Mouse (Mus musculus): ENCODE measurements around the gene Ptpn11. TPM values are rescaled to one million over a fixed set of nuclear protein-coding genes. Genes with fewer than 3 reads are reported as not detected.

Gene Ptpn11
- 17.2 TPM for polyA plus RNA-seq (2017; shearing (Covaris generic))

DNA sequence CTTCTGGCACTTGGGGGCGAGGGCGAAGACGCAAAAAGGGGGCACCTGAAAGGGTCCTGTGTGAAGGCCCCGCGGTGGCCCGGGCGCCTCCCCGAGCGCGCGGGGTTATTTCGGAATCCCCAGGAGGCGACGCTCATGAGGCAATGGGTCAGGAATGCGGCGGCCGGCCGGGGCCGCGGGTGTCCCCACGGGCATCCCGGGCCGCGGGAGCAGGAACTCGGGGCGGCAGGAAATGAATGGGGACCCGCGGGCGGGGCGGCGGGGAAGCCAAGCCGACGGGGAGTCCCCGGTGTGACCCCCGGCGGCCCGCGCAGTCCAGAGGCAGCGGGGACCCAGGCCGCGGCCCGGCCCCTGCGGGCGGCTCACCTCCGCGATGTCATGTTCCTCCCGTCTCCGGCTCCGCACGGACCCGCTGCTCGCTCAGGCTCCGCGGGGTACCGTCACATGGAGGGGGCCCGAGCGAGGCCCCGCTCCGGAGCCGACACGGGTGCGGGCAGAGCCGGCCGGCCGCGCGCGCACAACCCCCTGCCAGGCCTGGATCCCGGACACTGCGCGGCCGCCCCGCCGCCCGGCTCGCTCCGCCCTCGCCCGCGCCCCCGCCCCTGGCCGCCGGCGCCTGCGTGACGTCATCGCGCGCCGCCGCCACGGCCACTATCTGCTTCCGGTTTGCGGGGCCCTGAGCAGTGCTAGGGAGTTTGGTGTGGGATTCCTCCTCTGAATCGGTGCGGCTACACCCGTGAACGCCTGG lies at the start of gene Ptpn11:
Gene Ptpn11 (minus strand): TSS at position 562 of the 748 bp plus-strand sequence.

DNA sequence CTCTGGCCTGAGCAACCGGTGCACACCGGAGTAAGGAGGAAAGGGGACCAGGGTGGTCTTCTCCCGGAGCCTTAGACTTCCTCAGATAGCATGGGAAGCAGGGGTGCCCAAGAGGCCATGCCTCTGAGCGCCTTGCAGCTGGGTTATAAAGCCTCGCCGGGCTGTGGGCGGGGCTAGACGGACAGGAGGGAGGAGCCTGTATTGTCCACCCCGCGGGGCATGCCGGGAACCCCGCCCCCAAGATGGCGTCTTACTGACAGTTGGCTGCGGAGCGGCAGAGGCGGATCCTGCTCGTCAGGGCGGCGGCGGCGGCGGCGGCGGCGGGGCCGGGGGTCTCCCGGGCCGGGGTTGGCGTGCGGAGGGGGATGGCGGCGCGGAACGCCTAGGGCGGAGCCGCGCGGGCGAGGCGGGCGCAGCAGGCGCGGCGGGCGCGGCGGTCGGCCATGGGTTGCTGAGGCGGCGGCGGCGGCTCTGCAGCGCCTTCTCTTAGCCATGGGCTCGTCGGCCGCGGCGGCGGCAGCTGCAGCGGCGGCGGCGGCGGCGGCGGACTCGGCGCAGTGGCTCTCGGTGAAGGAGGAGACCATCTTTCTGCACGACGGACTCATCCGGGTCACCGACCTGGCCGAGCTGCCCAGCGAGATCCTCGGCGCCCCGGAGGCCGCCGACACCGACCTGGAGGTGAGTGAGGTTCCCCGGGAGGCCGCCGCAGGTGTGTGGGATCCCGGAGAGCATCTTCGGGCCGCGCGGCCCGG lies 29.0 kb upstream of the Ptpn11 start, which contains the start of gene Hectd4:
Gene Hectd4 (plus strand): TSS at position 240 of the 752 bp plus-strand sequence.

GRCm38 (mm10) chr5:121204132-121205089 lies 13.2 kb upstream of the Ptpn11 start, which contains the start of gene Rpl6:
Gene Rpl6, plus strand, starts transcription at chr5:121204481.

Other genes with a start within 250 kb of the Ptpn11 start
- gene Rph3a, start 181.3 kb downstream of the Ptpn11 start, polyA plus RNA-seq (2017; shearing (Covaris generic)): not detected
- gene Rpl6, start 13.1 kb upstream of the Ptpn11 start, polyA plus RNA-seq (2017; shearing (Covaris generic)): 905 TPM
- 4.9 TPM for gene Hectd4, start 28.8 kb upstream of the Ptpn11 start, polyA plus RNA-seq (2017; shearing (Covaris generic))
- gene Trafd1, start 194.2 kb upstream of the Ptpn11 start, polyA plus RNA-seq (2017; shearing (Covaris generic)): 62.9 TPM
- gene Naa25, start 206.5 kb upstream of the Ptpn11 start, polyA plus RNA-seq (2017; shearing (Covaris generic)): 40.6 TPM